Mouse (Mus musculus): ENCODE measurements at regions not wholly inside any gene's neighbourhood (a gene's known extent, or its start where the extent isn't known, plus 50 kb on each side); places are given as distances from the start of the nearest gene placed in this dataset.

GRCm38 (mm10) chr4:33595763-33596162, 285.7 kb downstream of the Rngtt start:
- DNase-seq (ENCODE audit: low spot score) = no peak

GRCm38 (mm10) chr4:33599966-33600365, 289.9 kb downstream of the Rngtt start:
- no peak for DNase-seq (ENCODE audit: low spot score)

GRCm38 (mm10) chr4:33600805-33601204, 290.7 kb downstream of the Rngtt start:
- DNase-seq (ENCODE audit: low spot score) = no peak

GRCm38 (mm10) chr4:33604636-33605035, 294.5 kb downstream of the Rngtt start:
- no peak for DNase-seq (ENCODE audit: low spot score)

- no peak for DNase-seq (ENCODE audit: low spot score)
These were observed 284.4 kb upstream of the Cnr1 start for GRCm38 (mm10) chr4:33639821-33640575.

GRCm38 (mm10) chr4:33640576-33641255, 283.7 kb upstream of the Cnr1 start:
- no peak for DNase-seq (ENCODE audit: low spot score)

GRCm38 (mm10) chr4:33641883-33642282, 282.5 kb upstream of the Cnr1 start:
- DNase-seq (ENCODE audit: low spot score) = peak; percentile 12

- DNase-seq (ENCODE audit: low spot score) = no peak
These were observed 281.9 kb upstream of the Cnr1 start for GRCm38 (mm10) chr4:33642526-33642925.

GRCm38 (mm10) chr4:33645217-33645616, 279.2 kb upstream of the Cnr1 start:
- DNase-seq (ENCODE audit: low spot score) = no peak

DNA sequence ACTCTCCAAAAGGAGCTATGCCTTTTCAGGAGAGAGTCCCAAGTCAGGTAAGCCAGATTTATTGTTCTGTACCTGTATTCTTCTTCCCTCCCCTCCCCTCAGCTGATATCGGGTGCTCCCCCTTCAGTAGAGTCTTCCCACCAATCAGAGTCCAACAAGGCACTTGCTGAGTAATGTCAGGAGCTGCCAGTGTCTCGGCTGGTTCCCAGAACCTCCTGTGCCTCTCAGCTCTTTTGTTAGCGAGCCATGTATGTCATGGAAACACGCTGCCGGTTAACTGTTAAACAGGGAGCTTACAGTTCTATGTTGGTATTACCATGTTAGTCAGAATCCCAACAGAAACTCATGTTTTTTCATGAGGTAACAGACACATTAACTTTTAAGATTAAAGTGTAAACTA, 273.1 kb upstream of the Cnr1 start:
- DNase-seq (ENCODE audit: low spot score) = no peak

DNA sequence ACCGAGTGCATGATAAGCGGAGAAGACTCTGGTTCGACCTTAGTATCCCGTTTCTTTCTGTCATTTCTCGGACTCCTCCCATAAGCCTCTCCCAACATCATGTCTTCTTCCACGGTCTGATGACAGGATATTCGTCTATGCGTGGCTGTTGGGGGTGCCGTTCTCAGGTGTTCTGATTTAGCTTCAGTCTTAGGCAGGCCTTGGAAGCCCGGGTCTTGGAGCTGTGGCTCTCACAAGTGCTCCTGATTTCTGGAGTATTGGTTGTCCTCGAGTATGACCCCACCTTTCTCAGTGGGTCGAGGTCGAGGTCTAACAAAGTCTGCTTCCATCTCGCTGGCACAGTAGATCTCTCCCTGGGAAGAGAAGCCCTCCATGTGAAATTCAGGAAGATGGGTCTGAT, 264.6 kb upstream of the Cnr1 start:
- DNase-seq (ENCODE audit: low spot score) = no peak

- no peak for DNase-seq (ENCODE audit: low spot score)
These were observed 263.8 kb upstream of the Cnr1 start for GRCm38 (mm10) chr4:33660553-33660952.

GRCm38 (mm10) chr4:33661862-33662261, 262.5 kb upstream of the Cnr1 start:
- DNase-seq (ENCODE audit: low spot score) = no peak

GRCm38 (mm10) chr4:33662965-33663364, 261.4 kb upstream of the Cnr1 start:
- DNase-seq (ENCODE audit: low spot score) = no peak

- peak; percentile 15 for DNase-seq (ENCODE audit: low spot score)
These were observed 260.5 kb upstream of the Cnr1 start for GRCm38 (mm10) chr4:33663616-33664473.

GRCm38 (mm10) chr4:33664474-33664822, 259.9 kb upstream of the Cnr1 start:
- DNase-seq (ENCODE audit: low spot score) = no peak

DNA sequence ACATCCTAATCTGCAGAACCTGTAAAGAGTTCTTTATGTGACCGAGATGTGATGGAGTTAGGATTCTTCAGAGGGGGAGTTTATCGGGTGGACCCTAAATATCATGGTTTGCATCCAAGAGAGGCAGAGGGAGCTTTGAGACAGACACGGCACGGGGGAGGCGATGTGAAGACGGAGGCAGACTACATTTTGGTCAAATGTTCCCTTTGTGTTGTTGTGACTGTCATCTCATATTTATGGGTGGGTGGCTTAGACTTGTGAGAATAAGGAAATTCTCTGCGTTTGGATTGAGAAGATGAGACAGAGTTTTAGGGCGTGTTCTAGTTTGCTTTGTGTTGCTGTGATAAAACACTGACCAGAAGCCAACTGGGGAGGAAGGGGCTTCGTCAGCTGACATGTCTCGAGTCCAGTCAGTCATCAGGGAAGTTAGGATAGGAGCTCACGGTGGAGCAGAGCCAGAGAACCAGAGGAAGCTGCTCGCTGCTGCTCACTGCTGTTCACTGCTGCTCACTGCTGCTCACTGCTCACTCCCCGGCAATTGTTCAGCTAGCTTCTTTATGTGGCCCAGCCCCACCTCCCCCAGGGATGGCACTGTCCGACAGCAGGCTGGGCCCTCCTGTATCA, 259.0 kb upstream of the Cnr1 start:
- peak; percentile 13 for DNase-seq (ENCODE audit: low spot score)

GRCm38 (mm10) chr4:33668431-33668830, 256.0 kb upstream of the Cnr1 start:
- DNase-seq (ENCODE audit: low spot score) = no peak

DNA sequence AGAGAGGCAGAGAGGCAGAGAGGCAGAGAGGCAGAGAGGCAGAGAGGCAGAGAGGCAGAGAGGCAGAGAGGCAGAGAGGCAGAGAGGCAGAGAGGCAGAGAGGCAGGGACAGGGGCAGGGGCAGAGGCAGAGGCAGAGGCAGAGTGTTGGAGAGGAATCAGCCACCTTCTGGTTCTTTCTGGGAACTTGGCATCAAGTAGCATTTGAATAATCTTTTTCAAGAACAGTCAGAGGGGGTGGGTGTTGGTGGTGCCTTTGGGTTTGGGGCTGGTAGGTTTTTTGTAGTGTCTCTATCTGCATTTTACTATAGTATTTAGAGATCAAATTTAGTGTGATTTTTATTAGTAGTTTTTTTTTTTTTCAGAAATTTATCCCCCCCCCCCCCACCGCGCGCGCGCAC, 249.3 kb upstream of the Cnr1 start:
- DNase-seq (ENCODE audit: low spot score) = no peak

- DNase-seq (ENCODE audit: low spot score) = no peak
These were observed 245.0 kb upstream of the Cnr1 start for GRCm38 (mm10) chr4:33679351-33679750.

DNA sequence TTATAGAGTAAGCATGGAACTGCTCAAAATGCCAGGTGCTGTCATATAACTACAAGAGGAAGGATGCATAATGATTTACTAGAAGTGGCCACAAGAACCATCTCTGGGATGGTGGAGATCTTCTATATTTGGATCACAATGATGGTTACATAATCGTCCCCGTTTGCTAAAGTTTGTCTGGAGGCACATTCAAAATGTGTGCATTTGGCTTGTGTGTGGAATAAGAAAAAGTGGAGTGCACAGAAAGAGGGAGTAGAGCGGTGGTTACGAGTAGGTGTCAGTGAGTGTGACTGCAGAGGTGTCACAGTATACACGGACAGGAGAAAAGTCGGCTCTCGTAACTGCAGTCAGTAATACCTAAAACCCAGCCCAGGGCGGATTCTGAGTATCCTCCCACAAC, 238.3 kb upstream of the Cnr1 start:
- DNase-seq (ENCODE audit: low spot score) = no peak

DNA sequence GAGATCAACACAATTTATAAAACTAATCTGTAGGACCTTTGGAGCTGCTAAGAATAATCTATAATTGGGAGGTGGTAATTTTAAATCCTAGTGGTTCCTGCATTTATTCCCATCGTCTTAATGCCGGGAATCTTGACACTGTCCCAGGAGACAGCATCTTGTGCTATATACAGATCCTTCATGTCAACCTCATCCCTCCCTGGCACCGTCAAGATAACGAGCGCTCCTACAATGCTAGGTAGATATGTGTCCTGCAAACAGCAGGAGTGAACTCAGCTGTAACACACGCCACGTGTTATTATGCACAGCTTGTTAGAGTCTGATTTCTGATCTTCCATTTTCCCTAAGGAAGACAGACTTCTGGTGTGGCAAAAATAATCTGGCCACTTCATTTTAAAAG, 237.0 kb upstream of the Cnr1 start:
- no peak for DNase-seq (ENCODE audit: low spot score)
